Mouse (Mus musculus) erythroblast, embryonic 14.5 days (primary cell): Measurements from ENCODE around the gene Ush2a. TPM values are rescaled to one million over a fixed set of nuclear protein-coding genes. Genes with fewer than 3 reads are reported as not detected.

Experiments used
- H3K27me3 ChIP-seq: 2 replicates; pipeline ENCODE4 v1.6.1; 2012; ENCODE audit warnings: inconsistent platforms; ENCODE audit not compliant: control insufficient read depth
- H3K36me3 ChIP-seq: 2 replicates; pipeline ENCODE4 v1.6.1; 2012; ENCODE audit warnings: mild to moderate bottlenecking, inconsistent platforms; ENCODE audit not compliant: control insufficient read depth
- H3K4me1 ChIP-seq: 2 replicates; pipeline ENCODE4 v1.6.1; 2012; ENCODE audit warnings: inconsistent platforms; ENCODE audit not compliant: control insufficient read depth
- H3K4me3 ChIP-seq: replicated peaks from 2 replicates; pipeline ENCODE3; 2012; ENCODE audit warnings: moderate library complexity, mild to moderate bottlenecking, inconsistent platforms
- H3K9me3 ChIP-seq: 2 replicates; pipeline ENCODE4 v1.6.1; 2012; ENCODE audit warnings: low read length, inconsistent platforms, mixed read lengths; ENCODE audit not compliant: control insufficient read depth
- GATA1 ChIP-seq: IDR thresholded peaks from 2 replicates; pipeline ENCODE4 v1.6.1; 2012; ENCODE audit warnings: low read length, inconsistent platforms, mixed read lengths
- TAL1 ChIP-seq: IDR thresholded peaks from 3 replicates; pipeline ENCODE4 v1.6.1; 2012; ENCODE audit warnings: low read length, inconsistent platforms, mixed read lengths
- polyA plus RNA-seq: library from polyadenylated mRNA; stranded (reverse); fragments of >175 nt; gene quantifications from 2 replicates; pipeline ENCODE4 v1.2.3, GENCODE M21; 2012

Ush2a gene
- polyA plus RNA-seq, 1 experiment: not detected

DNA sequence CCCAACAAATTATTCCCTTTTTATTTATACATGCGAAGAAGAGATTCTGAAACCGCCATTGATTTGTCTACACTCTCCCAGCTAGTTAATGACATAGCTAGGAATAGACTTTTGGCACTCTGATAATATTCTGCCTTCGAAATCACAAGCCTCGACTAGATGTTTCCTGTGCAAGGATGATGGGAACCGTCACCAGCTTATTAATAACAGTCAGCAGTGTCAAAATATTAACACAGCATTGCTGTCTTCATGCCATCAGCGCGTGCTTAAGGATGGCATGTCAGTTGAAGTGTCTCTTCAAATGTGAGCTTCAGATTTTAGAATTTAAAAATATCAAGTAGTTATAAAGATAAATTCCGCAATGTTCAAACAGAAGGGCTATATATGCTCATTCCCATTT, 337.3 kb downstream of the Ush2a start:
- no peaks in the 10 kb centered on the region; the same call in 1 of the 2 replicates for H3K9me3 ChIP-seq

DNA sequence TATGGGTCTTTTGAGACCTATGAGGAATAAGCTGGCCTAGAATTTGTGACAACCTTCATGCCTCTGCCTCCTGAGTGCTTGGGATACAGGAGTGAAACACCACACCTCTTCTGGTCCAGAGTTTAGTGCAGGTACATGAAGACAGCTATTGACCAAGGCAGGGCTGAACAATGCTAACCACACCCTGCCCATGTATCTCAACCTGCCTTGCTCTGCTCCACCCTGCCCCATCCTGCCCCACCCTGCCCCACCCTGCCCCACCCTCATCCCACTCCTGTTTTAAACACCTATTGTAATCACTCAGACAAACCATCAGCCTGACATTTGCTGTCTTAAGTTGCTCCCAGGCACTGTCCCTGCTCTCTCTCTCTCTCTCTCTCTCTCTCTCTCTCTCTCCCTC, 344.6 kb downstream of the Ush2a start:
- Histone ChIP-seq H3K9me3 (no peaks in the 10 kb centered on the region), H3K27me3 (no peaks in the 10 kb centered on the region), H3K36me3 (no peaks in the 10 kb centered on the region), H3K4me3 (no peak overlapping the region), H3K4me1 (peaks cover 5% of the 10 kb centered on the region)
- TF ChIP-seq GATA1 (no peak), TAL1 (no peak)

More for the DNA sequence above, 337.3 kb downstream of the Ush2a start:
- no peaks in the 10 kb centered on the region for H3K4me1 ChIP-seq
- H3K4me3 ChIP-seq: no peak overlapping the region
- H3K27me3 ChIP-seq: no peaks in the 10 kb centered on the region
- no peak for TF ChIP-seq TAL1
- TF ChIP-seq GATA1: no peak
- no peaks in the 10 kb centered on the region for H3K36me3 ChIP-seq

DNA sequence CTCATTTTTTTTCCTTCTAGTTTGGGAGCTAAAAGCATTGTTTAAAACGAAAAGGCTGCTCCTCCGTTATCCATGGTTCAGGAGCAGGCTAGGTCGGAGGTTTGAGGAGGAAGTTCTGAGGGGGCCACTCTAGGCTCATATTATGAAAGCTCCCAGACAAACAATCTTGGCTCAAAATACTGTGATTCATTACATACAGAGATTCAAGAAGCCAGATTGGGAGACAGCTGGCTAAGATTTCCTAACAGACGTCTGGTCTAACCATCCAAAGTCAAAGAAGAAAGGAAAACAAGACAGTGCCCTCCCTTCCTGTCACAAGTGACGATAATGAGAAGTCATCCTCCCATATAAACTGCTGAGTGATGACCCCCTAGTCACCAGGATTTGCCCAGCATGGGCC, 354.7 kb downstream of the Ush2a start:
- TF ChIP-seq TAL1: no peak
- no peak for TF ChIP-seq GATA1

DNA sequence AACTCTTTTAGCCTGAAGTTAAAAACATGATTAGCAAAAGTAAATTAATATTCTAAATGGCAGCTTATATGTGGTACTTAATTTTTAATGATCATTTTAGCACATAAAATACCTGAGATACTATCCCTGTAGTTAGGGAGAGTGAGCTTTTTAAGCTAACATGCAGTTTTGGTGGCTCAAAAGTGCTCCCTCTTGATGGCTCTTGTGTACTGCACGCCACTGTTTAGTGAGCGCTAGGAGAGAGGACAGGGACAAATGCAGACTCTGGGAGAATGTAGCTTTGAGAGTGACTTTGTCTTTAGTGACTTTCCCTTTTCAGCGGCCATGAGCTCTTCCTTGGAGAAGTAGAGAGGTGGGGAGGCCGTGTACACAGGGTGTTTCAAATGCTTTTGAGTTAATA, 371.9 kb downstream of the Ush2a start:
- Histone ChIP-seq H3K9me3 (no peaks in the 10 kb centered on the region), H3K4me3 (no peak overlapping the region)
- no peak for TF ChIP-seq TAL1
- TF ChIP-seq GATA1: no peak

More for the DNA sequence above, 354.7 kb downstream of the Ush2a start:
- H3K27me3 ChIP-seq: no peaks in the 10 kb centered on the region
- H3K4me3 ChIP-seq: no peak overlapping the region
- no peaks in the 10 kb centered on the region for H3K4me1 ChIP-seq
- H3K9me3 ChIP-seq: no peaks in the 10 kb centered on the region
- no peaks in the 10 kb centered on the region for H3K36me3 ChIP-seq

DNA sequence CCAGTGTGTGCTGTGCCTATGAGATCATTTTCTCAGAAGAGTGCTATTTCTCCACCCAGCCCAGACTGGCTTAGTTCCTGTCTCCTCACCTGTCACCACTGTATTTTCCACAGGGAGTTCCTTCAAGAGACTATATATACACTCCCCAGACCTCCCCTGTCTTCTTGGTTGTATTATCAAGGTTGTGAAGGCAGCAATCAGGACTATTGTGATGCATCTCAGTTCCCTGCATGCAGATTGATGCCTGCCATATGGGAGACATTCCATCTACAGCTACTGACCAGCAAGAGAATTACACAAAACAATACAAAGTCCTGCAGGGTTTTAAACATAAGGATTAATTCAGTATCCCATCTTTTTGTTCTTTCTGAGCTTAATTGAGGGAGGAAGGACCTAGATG, 377.8 kb downstream of the Ush2a start:
- H3K27me3 ChIP-seq: no peaks in the 10 kb centered on the region
- H3K4me1 ChIP-seq: no peaks in the 10 kb centered on the region
- TF ChIP-seq TAL1 (no peak), GATA1 (no peak)
- no peak overlapping the region for H3K4me3 ChIP-seq
- H3K9me3 ChIP-seq: no peaks in the 10 kb centered on the region
- H3K36me3 ChIP-seq: no peaks in the 10 kb centered on the region

More for the DNA sequence above, 371.9 kb downstream of the Ush2a start:
- Histone ChIP-seq H3K4me1 (no peaks in the 10 kb centered on the region), H3K27me3 (no peaks in the 10 kb centered on the region), H3K36me3 (no peaks in the 10 kb centered on the region)

DNA sequence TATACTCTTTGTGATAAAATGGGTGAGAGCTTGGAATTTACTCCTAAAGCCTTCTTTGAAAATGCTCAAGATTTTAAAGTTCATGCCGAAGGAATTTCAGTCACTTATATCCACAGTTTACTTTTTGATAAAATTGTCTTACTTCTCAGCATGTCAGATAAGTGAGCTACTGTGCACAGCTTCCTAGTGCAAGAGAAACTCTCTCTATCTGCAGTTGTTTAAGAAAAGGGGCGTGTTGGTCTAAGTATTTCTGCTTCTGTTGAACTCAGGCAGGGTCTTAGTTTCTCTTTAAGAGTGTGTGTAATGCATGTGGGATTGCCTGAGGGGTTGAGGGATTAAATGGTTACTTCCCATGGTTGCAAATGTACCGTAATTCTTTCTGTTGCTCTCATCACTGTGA, 381.3 kb downstream of the Ush2a start:
- TF ChIP-seq GATA1: no peak
- no peak for TF ChIP-seq TAL1
- Histone ChIP-seq H3K4me1 (no peaks in the 10 kb centered on the region), H3K36me3 (no peaks in the 10 kb centered on the region), H3K4me3 (no peak overlapping the region), H3K9me3 (no peaks in the 10 kb centered on the region), H3K27me3 (no peaks in the 10 kb centered on the region)

DNA sequence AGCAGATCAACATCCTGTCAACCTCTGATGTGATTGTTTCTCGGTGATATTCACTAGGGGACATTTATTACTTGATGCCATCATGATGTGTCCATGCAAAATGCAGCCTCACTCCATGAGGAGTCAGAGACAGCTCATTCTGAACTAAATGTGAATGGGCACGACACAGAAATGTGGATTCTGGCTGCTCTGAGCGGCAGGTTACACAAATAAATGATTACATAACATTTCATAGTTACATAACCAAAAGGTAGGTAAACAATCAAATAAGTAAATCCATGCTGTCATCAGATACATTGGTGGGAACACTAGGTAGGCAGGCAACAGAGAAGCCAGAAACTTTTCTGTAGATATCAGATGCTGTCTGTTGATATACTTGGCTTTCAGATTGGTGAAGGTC, 391.2 kb downstream of the Ush2a start:
- H3K9me3 ChIP-seq: no peaks in the 10 kb centered on the region
- H3K27me3 ChIP-seq: no peaks in the 10 kb centered on the region
- TF ChIP-seq GATA1: no peak
- no peak for TF ChIP-seq TAL1
- no peaks in the 10 kb centered on the region for H3K4me1 ChIP-seq
- H3K4me3 ChIP-seq: no peak overlapping the region
- no peaks in the 10 kb centered on the region for H3K36me3 ChIP-seq

DNA sequence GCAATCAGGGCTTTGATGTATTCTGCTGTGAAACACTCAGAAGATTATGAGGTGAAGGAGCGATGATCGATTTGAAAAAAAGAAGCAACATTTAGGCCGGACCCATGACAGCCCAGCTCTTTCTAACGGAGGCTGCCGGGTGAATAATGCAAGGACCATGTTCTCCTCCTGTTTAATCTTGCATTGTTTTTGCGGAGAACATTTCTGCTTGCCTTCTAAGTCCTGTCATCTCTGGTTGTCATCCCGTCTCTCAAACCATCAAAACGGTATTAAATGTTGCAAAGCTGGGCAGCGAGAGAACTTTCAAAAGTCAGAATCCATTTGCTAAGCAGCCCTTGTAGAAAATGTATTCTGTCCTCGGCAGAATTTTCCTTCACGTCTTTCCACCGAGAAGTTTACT, 394.3 kb downstream of the Ush2a start:
- H3K27me3 ChIP-seq: no peaks in the 10 kb centered on the region
- no peaks in the 10 kb centered on the region for H3K4me1 ChIP-seq
- no peak for TF ChIP-seq TAL1
- TF ChIP-seq GATA1: no peak
- no peaks in the 10 kb centered on the region for H3K9me3 ChIP-seq
- no peak overlapping the region for H3K4me3 ChIP-seq
- no peaks in the 10 kb centered on the region for H3K36me3 ChIP-seq

DNA sequence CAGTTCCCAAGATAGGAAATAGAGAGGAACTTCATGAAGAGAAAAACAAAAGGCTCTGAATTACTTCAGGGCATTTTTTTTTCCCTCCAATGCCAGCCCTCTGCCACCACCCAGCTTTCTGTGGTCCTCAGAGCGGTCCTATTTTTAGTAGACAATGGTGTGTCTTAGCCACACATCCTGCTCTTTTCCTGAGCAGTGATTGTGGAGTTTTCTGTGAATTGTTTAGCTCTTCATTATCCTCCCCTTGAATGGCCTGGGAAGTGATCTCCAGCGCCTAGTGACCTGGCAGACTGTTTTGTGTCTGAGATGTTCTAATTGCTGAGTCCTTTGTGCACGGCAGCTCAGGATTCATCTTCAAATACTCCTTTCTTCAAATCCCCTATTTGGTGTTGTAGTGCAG, 397.3 kb downstream of the Ush2a start:
- H3K9me3 ChIP-seq: no peaks in the 10 kb centered on the region
- no peak overlapping the region for H3K4me3 ChIP-seq
- TF ChIP-seq GATA1: no peak
- no peak for TF ChIP-seq TAL1
- no peaks in the 10 kb centered on the region for H3K4me1 ChIP-seq
- H3K36me3 ChIP-seq: no peaks in the 10 kb centered on the region
- no peaks in the 10 kb centered on the region for H3K27me3 ChIP-seq

DNA sequence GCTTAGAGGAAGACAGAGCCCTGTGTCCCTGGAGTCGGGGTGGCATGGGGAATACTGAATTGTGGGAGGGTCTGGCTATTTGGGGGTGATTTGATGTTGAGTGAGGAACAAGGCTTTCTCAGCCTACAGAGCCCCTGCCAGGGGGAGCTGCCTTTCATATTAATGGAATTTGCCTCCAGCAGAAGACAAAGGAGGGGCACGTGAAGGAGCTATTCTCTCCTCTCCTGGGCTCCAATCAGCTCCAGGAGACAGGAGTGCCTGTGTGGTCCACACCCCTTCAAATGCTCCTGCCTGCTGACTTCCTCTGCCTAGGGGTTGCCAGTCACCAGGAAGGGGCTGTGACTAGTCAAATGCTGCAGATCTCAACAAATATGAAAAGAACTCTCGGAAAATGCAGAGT, 398.5 kb downstream of the Ush2a start:
- no peak overlapping the region for H3K4me3 ChIP-seq
- H3K36me3 ChIP-seq: no peaks in the 10 kb centered on the region
- no peaks in the 10 kb centered on the region for H3K4me1 ChIP-seq
- no peaks in the 10 kb centered on the region for H3K27me3 ChIP-seq
- TF ChIP-seq TAL1 (no peak), GATA1 (no peak)
- no peaks in the 10 kb centered on the region for H3K9me3 ChIP-seq
